Mouse (Mus musculus) kidney, postnatal 14 days (tissue): ENCODE results near the gene Zfp30.

Experiments
- DNase-seq: peaks from one replicate; pipeline ENCODE4 v3.0.0; 2022; ENCODE audit warnings: mixed read lengths

Gene Zfp30

GRCm38 (mm10) chr7:29836816-29837215 lies 53.0 kb downstream of the Zfp30 start:
- DNase-seq, result no peak

- no peak for DNase-seq
Measured at GRCm38 (mm10) chr7:29839256-29839655, 55.5 kb downstream of the Zfp30 start.

GRCm38 (mm10) chr7:29842105-29842504 lies 58.3 kb downstream of the Zfp30 start:
- DNase-seq, result no peak
